Mouse (Mus musculus) megakaryocyte, embryonic 14.5 days (primary cell): ENCODE data around the gene Ddx5. TPM values are rescaled to one million over a fixed set of nuclear protein-coding genes. Genes with fewer than 3 reads are reported as not detected.

Experiments
- H3K27me3 ChIP-seq: replicated peaks from 2 replicates; pipeline ENCODE3; 2012; ENCODE audit warnings: inconsistent platforms
- H3K36me3 ChIP-seq: replicated peaks from 2 replicates; pipeline ENCODE3; 2012; ENCODE audit warnings: low read length, inconsistent platforms, mixed read lengths
- H3K4me1 ChIP-seq: 2 replicates; pipeline ENCODE4 v1.6.1; 2012; ENCODE audit warnings: inconsistent platforms
- H3K4me3 ChIP-seq: replicated peaks from 2 replicates; pipeline ENCODE3; 2012; ENCODE audit warnings: moderate library complexity, mild to moderate bottlenecking, inconsistent platforms
- H3K9me3 ChIP-seq: 2 replicates; pipeline ENCODE4 v1.6.1; 2012; ENCODE audit warnings: inconsistent platforms
- FLI1 ChIP-seq: IDR thresholded peaks from 2 replicates; pipeline ENCODE4 v1.6.1; 2012; ENCODE audit warnings: low read length, inconsistent platforms, mixed read lengths
- GATA1 ChIP-seq: IDR thresholded peaks from 3 replicates; pipeline ENCODE4 v1.6.1; 2012; ENCODE audit warnings: mixed read lengths, low read length, inconsistent platforms, borderline replicate concordance
- polyA plus RNA-seq: library from polyadenylated mRNA; stranded (reverse); fragments of >175 nt; gene quantifications from 2 replicates; pipeline ENCODE4 v1.2.3, GENCODE M21; 2012; ENCODE audit warnings: low replicate concordance; ENCODE audit not compliant: insufficient read depth

Gene Ddx5
- polyA plus RNA-seq, 1 experiment = 1,300 TPM

DNA sequence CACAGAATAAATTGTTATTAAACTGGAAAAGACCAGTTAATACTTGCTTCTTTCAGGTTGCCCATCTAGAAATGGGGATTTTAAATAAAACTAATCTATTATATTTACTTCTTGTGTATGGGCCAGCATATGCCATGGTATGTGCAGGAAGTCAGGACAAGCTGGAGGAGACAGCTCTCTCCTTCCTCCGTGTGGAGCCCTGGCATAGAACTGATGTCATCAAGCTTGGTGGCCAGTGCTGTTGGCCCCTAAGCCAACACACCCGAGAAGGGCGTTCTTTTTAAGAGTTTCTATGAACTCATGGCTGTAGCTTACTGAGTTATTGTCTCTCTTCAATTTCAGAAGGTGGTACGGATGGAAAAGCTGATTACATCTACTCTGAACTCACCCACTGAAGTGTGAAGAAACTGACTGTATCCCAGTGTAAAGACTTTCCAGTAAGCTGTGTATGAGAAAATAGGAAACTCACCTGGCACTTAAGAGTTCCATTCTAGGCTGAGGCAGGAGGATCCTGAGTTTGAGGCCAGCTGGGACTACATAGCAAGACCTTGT is 22.3 kb downstream of the Ddx5 start:
- peaks cover 37% of the 10 kb centered on the region for H3K4me1 ChIP-seq
- peaks cover 4% of the 10 kb centered on the region; the same call in 1 of the 2 replicates for H3K9me3 ChIP-seq
- TF ChIP-seq FLI1 (no peak), GATA1 (no peak)
- H3K36me3 ChIP-seq = peaks cover 62% of the 10 kb centered on the region
- H3K4me3 ChIP-seq = no peak overlapping the region
- H3K27me3 ChIP-seq = no peaks in the 10 kb centered on the region

GRCm38 (mm10) chr11:106762800-106763185 is 26.2 kb downstream of the Ddx5 start:
- H3K9me3 ChIP-seq = peaks cover 3% of the 10 kb centered on the region; the same call in 1 of the 2 replicates
- TF ChIP-seq FLI1 = no peak
- no peak for TF ChIP-seq GATA1
- peaks cover 37% of the 10 kb centered on the region for H3K36me3 ChIP-seq
- H3K27me3 ChIP-seq = no peaks in the 10 kb centered on the region
- peaks cover 62% of the 10 kb centered on the region for H3K4me1 ChIP-seq
- peak overlapping the region; percentile 81 for H3K4me3 ChIP-seq

DNA sequence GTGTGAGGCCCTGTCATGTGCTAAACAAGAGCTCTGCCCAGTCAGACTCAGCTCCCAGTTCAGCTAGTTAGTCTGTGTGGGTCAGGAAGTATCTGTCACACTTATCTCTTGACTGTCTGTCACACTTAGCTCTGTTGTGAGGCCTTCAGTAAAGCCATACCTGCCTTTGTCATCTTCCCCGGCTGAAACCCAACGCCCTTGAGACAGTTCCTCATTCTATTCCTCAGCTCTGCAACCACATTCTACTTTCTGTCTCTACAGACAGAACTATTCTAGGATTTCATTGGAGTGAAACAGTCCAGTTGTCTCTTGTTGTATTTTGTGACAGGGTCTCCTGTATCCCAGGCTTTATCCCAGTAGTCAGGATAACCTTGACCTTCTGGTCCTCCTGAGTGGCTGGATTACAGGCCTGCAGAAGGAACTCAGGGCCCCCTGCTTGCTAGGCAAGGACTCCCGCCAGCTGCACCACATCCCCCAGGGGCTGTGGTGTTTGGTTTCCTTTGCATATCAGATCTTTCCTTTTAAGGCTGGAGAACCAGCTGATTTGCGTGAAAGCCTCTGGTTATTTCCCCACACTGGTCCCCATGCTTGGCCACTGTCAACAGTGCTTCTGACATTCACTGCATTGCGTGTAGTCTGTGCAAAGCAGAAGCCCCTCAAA is 26.7 kb downstream of the Ddx5 start:
- H3K4me1 ChIP-seq = peaks cover 68% of the 10 kb centered on the region
- H3K9me3 ChIP-seq = no peaks in the 10 kb centered on the region
- peaks cover 2% of the 10 kb centered on the region for H3K27me3 ChIP-seq
- peak overlapping the region; percentile 81 for H3K4me3 ChIP-seq
- peaks cover 36% of the 10 kb centered on the region for H3K36me3 ChIP-seq
- TF ChIP-seq FLI1 (no peak), GATA1 (no peak)

GRCm38 (mm10) chr11:106760511-106760910 is 28.5 kb downstream of the Ddx5 start:
- peaks cover 34% of the 10 kb centered on the region for H3K36me3 ChIP-seq
- peaks cover 9% of the 10 kb centered on the region for H3K27me3 ChIP-seq
- H3K4me3 ChIP-seq = peak overlapping the region; percentile 65
- peaks cover 71% of the 10 kb centered on the region for H3K4me1 ChIP-seq
- 0 out of 2 replicates have a peak, but pooled peaks cover 10% of the 10 kb centered on the region for H3K9me3 ChIP-seq
- no peak for TF ChIP-seq GATA1

GRCm38 (mm10) chr11:106759028-106759427 is 30.0 kb downstream of the Ddx5 start:
- Histone ChIP-seq H3K27me3 (peaks cover 19% of the 10 kb centered on the region), H3K4me1 (peaks cover 58% of the 10 kb centered on the region), H3K9me3 (peaks cover 10% of the 10 kb centered on the region; the same call in 1 of the 2 replicates), H3K36me3 (peaks cover 28% of the 10 kb centered on the region), H3K4me3 (no peak overlapping the region)
- TF ChIP-seq FLI1 (no peak), GATA1 (no peak)

- peaks cover 44% of the 10 kb centered on the region for H3K4me1 ChIP-seq
- peaks cover 25% of the 10 kb centered on the region for H3K36me3 ChIP-seq
- H3K27me3 ChIP-seq = peaks cover 50% of the 10 kb centered on the region
- peaks cover 18% of the 10 kb centered on the region; the same call in 1 of the 2 replicates for H3K9me3 ChIP-seq
- no peak overlapping the region for H3K4me3 ChIP-seq
- TF ChIP-seq GATA1 (no peak), FLI1 (no peak)
These were observed 33.4 kb downstream of the Ddx5 start for GRCm38 (mm10) chr11:106755583-106755982.

GRCm38 (mm10) chr11:106753314-106753713 is 35.7 kb downstream of the Ddx5 start:
- Histone ChIP-seq H3K27me3 (peaks cover 56% of the 10 kb centered on the region), H3K36me3 (peaks cover 23% of the 10 kb centered on the region), H3K4me3 (no peak overlapping the region), H3K9me3 (peaks cover 18% of the 10 kb centered on the region; the same call in 1 of the 2 replicates), H3K4me1 (peaks cover 37% of the 10 kb centered on the region)
- no peak for TF ChIP-seq FLI1
- TF ChIP-seq GATA1 = no peak

DNA sequence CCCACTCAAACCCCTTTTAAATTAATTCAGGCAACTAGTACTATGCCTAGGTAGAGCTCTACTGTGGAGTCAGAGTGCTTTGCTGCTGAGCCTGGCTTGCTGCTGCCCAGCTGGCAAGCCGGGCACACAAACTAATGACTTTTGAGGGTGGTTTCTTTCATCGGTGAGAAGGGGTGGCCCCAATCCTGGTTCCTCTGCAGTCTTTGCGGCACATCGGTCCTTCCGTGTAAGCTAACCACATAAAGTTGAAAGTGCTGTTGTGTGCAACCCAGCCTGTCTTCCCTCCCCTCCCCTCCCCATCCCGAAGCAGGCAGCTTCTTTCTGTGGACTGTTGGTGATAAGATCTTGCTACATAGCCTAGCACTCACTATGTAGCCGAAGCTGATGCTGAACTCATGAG is 36.9 kb downstream of the Ddx5 start:
- Histone ChIP-seq H3K36me3 (peaks cover 15% of the 10 kb centered on the region), H3K4me1 (peaks cover 29% of the 10 kb centered on the region), H3K9me3 (peaks cover 18% of the 10 kb centered on the region; the same call in 1 of the 2 replicates), H3K4me3 (peak overlapping the region; percentile 78), H3K27me3 (peaks cover 53% of the 10 kb centered on the region)
- TF ChIP-seq FLI1 = no peak

GRCm38 (mm10) chr11:106751039-106752018 is 37.7 kb downstream of the Ddx5 start, which contains the start of gene Milr1:
Milr1 (plus strand) TSS chr11:106751226.
- H3K9me3 ChIP-seq = peaks cover 15% of the 10 kb centered on the region; the same call in 1 of the 2 replicates
- H3K27me3 ChIP-seq = peaks cover 53% of the 10 kb centered on the region
- peak within 1 kb of the TSS; percentile 83 for H3K4me3 ChIP-seq
- peaks cover 11% of the 10 kb centered on the region for H3K36me3 ChIP-seq
- TF ChIP-seq FLI1 = no peak
- TF ChIP-seq GATA1 = no peak
- peaks cover 27% of the 10 kb centered on the region for H3K4me1 ChIP-seq
